Mouse (Mus musculus): Measurements from ENCODE around the gene Tmem40. TPM values are rescaled to one million over a fixed set of nuclear protein-coding genes. Genes with fewer than 3 reads are reported as not detected.

The Tmem40 gene
- polyA plus RNA-seq, 2 experiments = 8.0 to 13.1 TPM

GRCm38 (mm10) chr6:115739056-115739455, 23.2 kb downstream of the Tmem40 start:
- Histone ChIP-seq H3K9ac (ENCODE audit: low read depth, low read length, severe bottlenecking) (no peak overlapping the region), H3K36me3 (ENCODE audit: control insufficient read depth, insufficient read depth, low read length) (no peaks in the 10 kb centered on the region), H3K27me3 (ENCODE audit: control insufficient read depth, insufficient read depth, low read length) (no peaks in the 10 kb centered on the region), H3K9me3 (ENCODE audit: control insufficient read depth, low read length) (0 out of 2 replicates have a peak, but pooled peaks cover 5% of the 10 kb centered on the region), H3K27ac (replicated peaks; ENCODE audit: low read depth, low read length) (no peak overlapping the region), H3K4me1 (ENCODE audit: control insufficient read depth, insufficient read depth, low read length) (no peaks in the 10 kb centered on the region), H3K4me2 (replicated peaks; ENCODE audit: low read depth, low read length, severe bottlenecking) (no peak overlapping the region), H3K4me3 (replicated peaks; ENCODE audit: low read length) (no peak overlapping the region)
- 90% methylated on average over 5 of the region's 5 CpGs for WGBS
- DNase-seq (ENCODE audit: low spot score) (no peak), ATAC-seq (ENCODE audit: low FRiP score, low read depth) (no peak)
- TF ChIP-seq POLR2A (IDR thresholded peaks at IDR 0.05; ENCODE audit: borderline replicate concordance, extremely low read depth, insufficient read depth, insufficient read length) = no peak

GRCm38 (mm10) chr6:115734909-115735308, 27.3 kb downstream of the Tmem40 start:
- no peaks in the 10 kb centered on the region for H3K4me1 ChIP-seq (ENCODE audit: control insufficient read depth, insufficient read depth, low read length)
- no peak for ATAC-seq (ENCODE audit: low FRiP score, low read depth)
- TF ChIP-seq POLR2A (IDR thresholded peaks at IDR 0.05; ENCODE audit: borderline replicate concordance, extremely low read depth, insufficient read depth, insufficient read length) = no peak
- no peaks in the 10 kb centered on the region for H3K36me3 ChIP-seq (ENCODE audit: control insufficient read depth, insufficient read depth, low read length)
- H3K27me3 ChIP-seq (ENCODE audit: control insufficient read depth, insufficient read depth, low read length) = no peaks in the 10 kb centered on the region
- DNase-seq (ENCODE audit: low spot score) = no peak
- no peak overlapping the region for H3K9ac ChIP-seq (ENCODE audit: low read depth, low read length, severe bottlenecking)
- no peak overlapping the region for H3K4me2 ChIP-seq (replicated peaks; ENCODE audit: low read depth, low read length, severe bottlenecking)
- H3K9me3 ChIP-seq (ENCODE audit: control insufficient read depth, low read length) = 0 out of 2 replicates have a peak, but pooled peaks cover 5% of the 10 kb centered on the region
- no peak overlapping the region for H3K4me3 ChIP-seq (replicated peaks; ENCODE audit: low read length)
- WGBS = 67% methylated on average over 4 of the region's 4 CpGs
- no peak overlapping the region for H3K27ac ChIP-seq (replicated peaks; ENCODE audit: low read depth, low read length)

- WGBS = 77% methylated on average over 22 of the region's 22 CpGs
- H3K4me3 ChIP-seq (replicated peaks; ENCODE audit: low read length) = no peak overlapping the region
- no peak for TF ChIP-seq POLR2A (IDR thresholded peaks at IDR 0.05; ENCODE audit: borderline replicate concordance, extremely low read depth, insufficient read depth, insufficient read length)
- H3K4me2 ChIP-seq (replicated peaks; ENCODE audit: low read depth, low read length, severe bottlenecking) = no peak overlapping the region
- no peaks in the 10 kb centered on the region for H3K4me1 ChIP-seq (ENCODE audit: control insufficient read depth, insufficient read depth, low read length)
- H3K27me3 ChIP-seq (ENCODE audit: control insufficient read depth, insufficient read depth, low read length) = no peaks in the 10 kb centered on the region
- H3K9ac ChIP-seq (ENCODE audit: low read depth, low read length, severe bottlenecking) = no peak overlapping the region
- H3K36me3 ChIP-seq (ENCODE audit: control insufficient read depth, insufficient read depth, low read length) = no peaks in the 10 kb centered on the region
- H3K9me3 ChIP-seq (ENCODE audit: control insufficient read depth, low read length) = 0 out of 2 replicates have a peak, but pooled peaks cover 5% of the 10 kb centered on the region
- no peak for ATAC-seq (ENCODE audit: low FRiP score, low read depth)
- DNase-seq (ENCODE audit: low spot score) = no peak
- no peak overlapping the region for H3K27ac ChIP-seq (replicated peaks; ENCODE audit: low read depth, low read length)
Measured at GRCm38 (mm10) chr6:115732341-115732928, 29.8 kb downstream of the Tmem40 start.

GRCm38 (mm10) chr6:115730560-115731342, 31.5 kb downstream of the Tmem40 start:
- Histone ChIP-seq H3K36me3 (ENCODE audit: control insufficient read depth, insufficient read depth, low read length) (no peaks in the 10 kb centered on the region), H3K4me3 (replicated peaks; ENCODE audit: low read length) (no peak overlapping the region), H3K4me1 (ENCODE audit: control insufficient read depth, insufficient read depth, low read length) (no peaks in the 10 kb centered on the region), H3K27ac (replicated peaks; ENCODE audit: low read depth, low read length) (peak overlapping the region; percentile 49; the same call in 1 of the 2 replicates), H3K4me2 (replicated peaks; ENCODE audit: low read depth, low read length, severe bottlenecking) (no peak overlapping the region; the same call in 1 of the 2 replicates), H3K27me3 (ENCODE audit: control insufficient read depth, insufficient read depth, low read length) (no peaks in the 10 kb centered on the region), H3K9ac (ENCODE audit: low read depth, low read length, severe bottlenecking) (0 out of 2 replicates have a peak overlapping the region, but pooled peaks have one; percentile 22), H3K9me3 (ENCODE audit: control insufficient read depth, low read length) (0 out of 2 replicates have a peak, but pooled peaks cover 5% of the 10 kb centered on the region)
- ATAC-seq (ENCODE audit: low FRiP score, low read depth) (no peak), DNase-seq (ENCODE audit: low spot score) (peak; percentile 15)
- TF ChIP-seq POLR2A (IDR thresholded peaks at IDR 0.05; ENCODE audit: borderline replicate concordance, extremely low read depth, insufficient read depth, insufficient read length) = no peak
- WGBS = 49% methylated on average over 20 of the region's 20 CpGs

GRCm38 (mm10) chr6:115727570-115727969, 34.6 kb downstream of the Tmem40 start:
- Histone ChIP-seq H3K9ac (ENCODE audit: low read depth, low read length, severe bottlenecking) (no peak overlapping the region), H3K27me3 (ENCODE audit: control insufficient read depth, insufficient read depth, low read length) (no peaks in the 10 kb centered on the region), H3K27ac (replicated peaks; ENCODE audit: low read depth, low read length) (no peak overlapping the region), H3K9me3 (ENCODE audit: control insufficient read depth, low read length) (no peaks in the 10 kb centered on the region), H3K36me3 (ENCODE audit: control insufficient read depth, insufficient read depth, low read length) (no peaks in the 10 kb centered on the region), H3K4me2 (replicated peaks; ENCODE audit: low read depth, low read length, severe bottlenecking) (no peak overlapping the region), H3K4me3 (replicated peaks; ENCODE audit: low read length) (no peak overlapping the region), H3K4me1 (ENCODE audit: control insufficient read depth, insufficient read depth, low read length) (no peaks in the 10 kb centered on the region)
- ATAC-seq (ENCODE audit: low FRiP score, low read depth) (no peak), DNase-seq (ENCODE audit: low spot score) (no peak)
- WGBS = 56% methylated on average over 2 of the region's 2 CpGs
- TF ChIP-seq POLR2A (IDR thresholded peaks at IDR 0.05; ENCODE audit: borderline replicate concordance, extremely low read depth, insufficient read depth, insufficient read length) = no peak

All from limb, embryonic 14.5 days (tissue).